Mouse (Mus musculus): Measurements from ENCODE around the gene Wdr86.
"Not testable (repeated sequence)": the region's sequence is repeated elsewhere in the genome, so short reads cannot be mapped to it uniquely, and the experiment has no call there.

Wdr86 gene

DNA sequence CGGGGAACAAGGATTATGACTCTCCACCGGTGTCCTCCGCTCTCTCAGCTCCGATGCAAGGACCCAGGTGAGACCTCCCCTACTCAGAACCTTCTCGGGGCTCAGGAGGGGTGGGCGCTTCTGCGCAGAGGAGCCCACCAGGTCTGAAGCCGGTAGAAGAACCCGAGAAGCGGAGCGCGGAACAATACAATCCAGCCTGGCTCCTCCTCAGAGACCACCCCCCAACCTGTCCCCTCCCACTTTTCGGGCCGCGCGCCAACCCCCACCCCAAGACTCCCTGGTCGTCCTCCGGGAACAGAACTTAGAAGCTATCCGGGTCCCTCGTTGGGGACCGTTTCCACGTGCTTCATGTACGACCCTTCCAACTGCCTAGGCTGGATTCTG lies at the start of gene Wdr86:
Wdr86 (minus strand) TSS at position 240 of the 384 bp plus-strand sequence.
- no peak for DNase-seq (ENCODE audit: low read depth, low spot score)

DNA sequence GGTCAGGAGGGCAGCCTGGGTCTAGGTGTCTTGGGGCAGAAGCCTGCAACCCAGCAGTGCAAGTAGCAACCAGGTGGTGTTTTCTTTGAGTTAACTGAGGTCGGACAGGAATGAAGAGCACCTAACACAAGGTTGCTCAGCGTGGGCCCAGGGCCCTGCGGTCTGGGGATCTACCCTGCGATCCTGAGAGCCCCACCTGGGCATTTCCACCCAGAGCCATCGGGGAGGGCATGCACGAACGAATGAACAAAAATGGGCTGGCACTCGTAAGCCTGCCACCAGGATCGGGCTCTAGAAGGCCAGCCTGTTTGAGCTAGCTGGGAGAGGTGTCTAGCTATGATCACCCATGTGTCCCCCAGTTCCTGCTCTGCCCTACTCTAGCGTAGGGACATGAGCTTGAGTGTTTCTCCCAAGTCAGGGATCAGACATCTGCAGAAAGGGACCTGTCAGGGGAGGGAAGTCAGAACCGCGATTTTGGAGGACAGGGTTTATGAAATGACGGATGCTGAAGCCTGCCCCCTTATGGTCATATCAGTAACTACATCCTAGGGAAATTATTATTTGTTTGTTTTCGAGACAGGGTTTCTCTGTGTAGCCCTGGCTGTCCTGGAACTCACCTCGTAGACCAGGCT lies 49.5 kb upstream of the Wdr86 start:
- peak; percentile 25 for DNase-seq (ENCODE audit: low read depth, low spot score)

DNA sequence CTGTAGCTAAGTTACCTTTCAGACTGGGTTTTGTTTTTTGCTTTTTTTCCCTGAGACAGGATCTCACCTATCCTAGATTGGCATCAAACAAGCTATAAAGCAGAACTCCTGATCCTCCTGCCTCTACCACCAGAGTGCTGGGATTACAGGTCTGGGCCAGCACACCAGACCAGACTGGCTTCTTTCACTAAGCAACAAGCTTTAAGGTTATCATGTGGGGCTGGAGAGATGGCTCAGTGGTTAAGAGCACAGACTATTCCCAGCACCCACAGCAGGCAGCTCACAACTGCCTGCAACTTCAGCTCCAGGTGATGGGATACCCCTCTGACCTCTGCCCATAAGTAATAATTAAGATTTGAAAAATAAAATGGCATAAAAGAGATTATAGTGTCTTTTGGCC lies 48.8 kb upstream of the Wdr86 start:
- no peak for DNase-seq (ENCODE audit: low read depth, low spot score)

DNA sequence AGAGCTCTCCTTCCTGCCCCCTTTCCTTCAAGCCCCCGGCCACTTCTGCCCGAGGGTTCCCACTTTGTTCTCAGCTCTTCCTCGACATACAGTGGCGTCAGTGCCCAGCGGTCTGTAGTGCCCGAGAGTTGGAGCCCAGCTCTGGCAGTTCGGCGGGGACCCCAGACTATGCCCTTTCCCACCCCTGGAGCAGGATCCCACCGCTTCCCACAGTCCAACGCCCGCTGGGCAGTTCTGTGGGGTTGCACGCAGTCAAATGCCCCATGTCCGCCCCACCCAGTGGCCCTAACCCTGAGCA lies 48.3 kb upstream of the Wdr86 start:
- no peak for DNase-seq (ENCODE audit: low read depth, low spot score)

DNA sequence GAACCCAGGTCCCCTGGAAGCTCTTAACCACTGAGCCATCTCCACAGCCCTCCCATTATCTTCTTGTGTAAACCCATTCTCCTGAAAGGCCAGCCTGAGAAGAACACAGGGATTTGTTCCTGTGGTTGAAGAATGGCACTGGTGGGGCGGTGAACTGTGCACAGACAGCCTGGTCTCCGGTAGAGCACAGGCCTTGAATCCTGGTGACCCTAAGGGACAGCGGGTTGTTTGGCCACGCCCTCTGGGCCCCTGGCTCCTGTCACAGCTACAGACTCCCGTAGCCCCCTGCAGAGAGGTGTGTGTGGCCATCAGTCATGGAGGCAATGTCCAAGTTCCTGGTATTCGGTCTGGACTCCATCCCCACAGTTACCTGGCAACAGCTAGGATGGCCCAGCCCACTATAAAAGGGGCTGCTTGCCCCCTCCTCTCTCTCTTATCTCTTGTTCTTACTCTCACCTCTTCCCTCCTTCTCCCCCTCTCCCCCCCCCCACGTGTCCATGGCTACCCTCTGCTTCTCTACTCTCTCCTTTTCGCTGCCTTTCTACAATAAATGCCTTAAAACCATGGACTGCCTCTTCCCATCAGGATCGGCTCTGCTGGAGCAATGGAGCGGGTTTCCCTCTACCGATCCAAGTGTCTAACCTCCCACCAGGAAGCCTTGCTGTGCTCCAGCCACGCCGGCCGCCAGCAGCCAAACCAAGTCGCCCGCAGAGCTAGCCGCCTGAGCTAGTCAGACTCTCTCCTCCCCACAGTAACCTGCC lies 47.7 kb upstream of the Wdr86 start:
- no peak for DNase-seq (ENCODE audit: low read depth, low spot score)

DNA sequence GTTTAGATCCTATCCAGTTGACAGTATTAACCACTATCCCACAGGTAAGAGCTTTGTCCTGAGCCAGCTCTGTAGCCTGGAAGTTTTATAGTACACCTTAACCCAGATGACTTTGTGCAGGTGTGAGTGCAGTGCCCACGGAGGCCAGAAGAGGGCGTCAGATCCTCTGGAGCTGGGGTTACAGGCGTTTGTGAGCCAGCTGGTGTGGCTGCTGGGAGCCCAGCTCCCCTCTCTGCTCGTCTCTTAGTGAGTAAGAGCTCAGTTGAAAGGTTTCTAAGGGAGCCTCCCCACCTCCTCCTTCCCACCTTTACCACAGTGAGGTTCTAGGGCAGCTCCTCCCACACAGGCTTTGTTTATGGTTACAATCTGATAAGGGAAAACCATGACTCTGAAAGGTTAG lies 46.2 kb upstream of the Wdr86 start:
- no peak for DNase-seq (ENCODE audit: low read depth, low spot score)

DNA sequence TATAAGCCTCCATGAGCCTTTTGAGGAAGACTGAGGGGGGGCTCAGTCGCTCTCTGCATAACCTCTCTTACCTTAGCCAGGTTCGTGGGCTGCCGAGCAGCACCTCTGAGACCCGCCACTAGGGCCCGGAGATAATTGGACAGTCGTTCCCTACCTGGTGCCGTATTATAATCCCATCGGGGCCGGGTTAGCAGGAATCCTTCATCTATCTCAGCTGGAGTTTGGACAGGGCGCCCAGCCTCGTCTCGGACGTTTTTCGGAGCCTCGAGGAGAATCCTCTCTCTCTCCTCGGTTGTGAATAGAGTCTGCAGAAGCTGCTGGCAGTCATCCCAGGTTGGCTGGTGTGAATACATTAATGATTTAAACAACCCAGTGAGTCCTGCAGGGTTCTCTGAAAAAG lies 44.0 kb upstream of the Wdr86 start:
- DNase-seq (ENCODE audit: low read depth, low spot score) = not testable (repeated sequence)

DNA sequence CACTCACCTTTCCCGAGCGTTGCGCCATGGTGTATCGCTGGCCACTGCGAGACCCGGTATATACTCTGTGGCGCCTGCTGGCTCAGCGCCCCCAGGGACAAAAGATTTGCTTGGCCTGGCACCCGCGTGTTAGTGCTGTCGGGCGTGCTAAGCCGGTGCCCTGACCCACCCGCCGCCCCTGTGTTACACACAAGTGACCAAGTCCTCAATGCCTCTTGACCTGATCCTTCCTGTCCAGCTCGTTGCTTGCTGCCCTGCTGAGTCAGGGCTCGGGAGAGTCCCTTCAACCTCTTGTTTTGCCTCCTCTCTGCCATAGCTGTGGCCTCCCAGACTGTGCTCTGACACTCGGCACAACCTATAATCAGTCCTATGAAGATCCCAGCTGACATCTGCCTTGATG lies 27.3 kb upstream of the Wdr86 start, which contains the start of gene Crygn:
Crygn (minus strand) TSS at position 193 of the 400 bp plus-strand sequence.
- no peak for DNase-seq (ENCODE audit: low read depth, low spot score)

DNA sequence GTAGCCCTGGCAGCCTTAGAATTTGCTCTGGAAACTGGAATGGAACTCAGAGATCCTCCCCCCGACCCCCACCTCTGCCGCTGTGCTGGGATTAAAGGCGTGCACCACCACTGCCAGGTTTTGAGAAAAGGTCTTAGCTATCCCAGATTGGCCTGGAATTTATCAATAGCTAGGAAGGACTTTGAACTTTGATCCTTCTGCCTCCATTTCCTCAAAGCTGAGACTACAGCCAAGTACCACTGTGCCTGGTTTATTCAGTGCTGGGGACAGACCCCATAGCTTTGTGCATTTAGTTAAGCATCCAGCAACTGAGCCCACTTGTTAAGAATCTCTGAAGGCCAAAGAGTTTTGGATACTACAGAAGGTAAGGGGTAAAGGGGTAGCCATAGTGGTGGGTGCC lies 26.4 kb upstream of the Wdr86 start:
- DNase-seq (ENCODE audit: low read depth, low spot score) = no peak

DNA sequence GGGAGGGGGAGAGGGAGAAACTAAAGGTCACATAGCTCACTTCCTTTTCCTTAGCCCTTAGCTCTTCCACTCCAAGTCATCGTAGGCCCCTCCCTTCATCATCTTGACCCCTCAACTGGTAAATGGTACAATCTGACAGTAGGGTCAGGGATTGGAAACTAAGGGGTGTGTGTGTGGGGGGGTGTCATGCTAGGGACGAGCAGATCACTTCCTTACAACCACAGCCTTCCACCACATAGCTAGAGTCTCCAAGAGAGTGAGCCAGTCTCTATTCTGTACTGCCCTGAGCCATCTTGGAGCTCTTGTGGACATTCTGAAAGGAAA lies 21.6 kb upstream of the Wdr86 start:
- DNase-seq (ENCODE audit: low read depth, low spot score) = no peak

DNA sequence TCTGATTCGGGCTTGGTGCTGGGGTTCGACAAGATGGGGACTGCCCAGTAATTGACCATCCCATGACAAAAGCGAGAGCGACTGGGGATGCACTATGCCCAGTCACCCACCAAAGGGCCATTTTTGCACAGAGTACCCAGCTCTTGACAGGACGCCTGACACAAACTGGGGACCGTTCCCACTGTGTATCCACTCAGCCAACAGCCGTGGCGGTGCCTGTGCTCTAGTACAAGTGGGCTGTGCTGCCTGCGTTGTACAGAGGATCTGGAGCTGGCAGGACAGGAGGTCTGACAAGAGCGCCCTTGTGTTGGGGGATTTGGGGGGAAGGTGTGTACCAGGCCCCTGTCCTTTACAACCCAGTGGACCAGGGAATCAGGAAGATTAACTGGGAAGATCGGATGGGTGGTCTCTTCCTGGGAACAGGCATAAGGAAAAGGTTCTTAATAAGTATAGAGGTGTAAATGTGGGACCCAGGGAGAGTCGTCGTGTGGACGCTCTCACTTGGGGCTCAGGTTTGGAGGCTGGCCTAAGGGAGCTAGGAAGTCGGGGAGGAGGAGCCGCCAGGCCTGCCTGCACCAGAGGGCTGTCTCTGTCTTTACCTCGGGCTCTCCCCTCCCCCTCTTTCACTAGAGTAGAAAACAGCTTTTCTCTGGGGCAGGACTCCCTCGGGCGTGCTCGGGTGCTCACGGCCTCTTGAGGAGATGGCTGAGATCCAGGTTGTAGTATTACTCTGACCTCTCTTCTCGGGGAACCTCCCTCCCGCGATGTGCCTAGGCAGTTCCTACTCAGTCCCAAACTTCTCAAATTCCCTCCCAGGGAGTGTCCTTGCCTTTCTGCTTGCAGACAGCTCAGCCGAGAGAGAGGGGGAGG lies 21.0 kb upstream of the Wdr86 start:
- DNase-seq (ENCODE audit: low read depth, low spot score) = peak; percentile 82

DNA sequence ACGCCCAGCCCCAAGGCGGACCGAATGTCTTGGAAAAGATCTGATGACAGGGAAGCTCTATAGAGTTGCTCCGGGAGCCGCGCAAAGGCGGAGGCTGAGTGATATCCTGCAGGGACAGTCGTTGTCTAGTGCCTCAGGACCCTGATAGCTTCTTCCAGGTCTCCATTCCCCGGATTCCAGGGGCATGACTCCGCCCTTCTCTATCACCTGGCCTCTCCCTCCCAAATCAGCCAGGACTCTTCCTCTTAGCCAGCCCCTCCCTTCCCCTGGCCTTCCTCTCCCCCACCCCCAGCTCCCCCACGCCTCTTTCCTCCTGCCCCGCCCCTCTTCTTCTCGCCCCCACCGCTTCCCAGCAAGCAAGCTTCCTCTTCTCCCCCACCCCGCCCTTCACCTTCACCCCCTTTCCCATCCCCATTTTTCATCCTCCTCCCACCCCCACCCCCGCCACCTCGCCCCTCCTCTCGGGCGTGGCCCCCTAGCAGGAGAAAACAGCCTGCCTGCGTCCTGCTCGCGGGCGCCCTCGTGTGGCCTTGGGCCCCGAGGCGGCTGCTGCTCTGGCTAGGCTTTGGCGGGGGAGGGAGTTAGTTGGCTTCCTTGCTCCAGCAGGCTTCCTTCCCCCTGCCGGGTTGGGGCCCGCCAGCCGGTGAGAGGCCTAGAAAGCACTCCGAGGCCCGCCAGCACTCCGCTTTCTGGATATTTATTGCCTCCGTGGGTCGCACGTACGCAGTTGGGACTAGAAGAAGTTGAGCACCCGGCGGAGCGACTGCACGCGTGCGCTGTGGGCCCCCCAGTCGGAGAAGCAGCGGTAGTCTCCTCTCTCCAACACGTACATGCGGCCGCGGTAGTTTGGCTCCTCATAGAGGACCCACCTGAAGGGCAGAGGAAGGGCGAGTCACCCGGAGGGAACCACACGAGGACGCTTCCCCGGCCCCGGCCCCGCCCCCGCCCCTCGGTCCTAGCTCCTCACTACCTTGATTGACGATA lies 20.1 kb upstream of the Wdr86 start:
- DNase-seq (ENCODE audit: low read depth, low spot score) = peak; percentile 89

DNA sequence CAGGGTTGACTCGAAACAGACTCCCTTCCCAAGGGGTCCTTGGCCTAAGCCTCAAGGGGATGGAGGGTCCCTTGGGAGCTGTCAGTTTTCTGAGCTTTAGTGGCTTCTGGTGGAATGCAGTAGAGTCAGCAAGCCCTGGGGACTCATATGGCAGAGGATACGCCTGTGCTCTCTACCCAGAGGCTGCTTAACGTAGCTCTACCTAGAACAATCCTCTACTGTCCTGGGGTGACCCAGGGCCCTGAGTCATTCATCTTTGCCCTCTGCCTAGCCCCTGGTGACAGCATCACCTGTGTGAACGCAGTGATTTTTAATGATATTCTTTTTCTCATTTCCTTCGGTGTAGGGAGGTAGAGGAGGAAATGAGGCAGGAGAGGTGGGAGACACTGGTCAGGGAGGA lies 19.2 kb upstream of the Wdr86 start:
- DNase-seq (ENCODE audit: low read depth, low spot score) = no peak

DNA sequence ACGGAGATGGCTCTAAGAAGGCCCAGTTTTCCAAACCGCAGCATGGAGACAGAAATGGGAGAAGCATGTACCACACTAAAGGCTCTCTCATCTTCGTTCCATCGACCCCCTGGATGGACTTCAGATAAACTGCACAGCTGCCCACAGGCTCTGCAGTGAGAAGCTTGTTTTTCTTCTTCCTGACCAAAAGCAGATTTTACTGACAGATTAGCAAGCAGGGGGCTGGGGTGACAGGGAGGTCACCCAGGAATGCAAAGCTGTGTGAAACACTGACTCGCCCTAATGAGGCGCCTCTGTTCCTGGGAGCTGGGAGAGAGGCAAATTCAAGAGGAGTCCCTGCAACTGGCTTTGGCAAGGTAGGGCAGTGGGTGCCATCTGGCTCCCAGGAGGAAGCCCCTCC lies 17.0 kb upstream of the Wdr86 start:
- no peak for DNase-seq (ENCODE audit: low read depth, low spot score)

DNA sequence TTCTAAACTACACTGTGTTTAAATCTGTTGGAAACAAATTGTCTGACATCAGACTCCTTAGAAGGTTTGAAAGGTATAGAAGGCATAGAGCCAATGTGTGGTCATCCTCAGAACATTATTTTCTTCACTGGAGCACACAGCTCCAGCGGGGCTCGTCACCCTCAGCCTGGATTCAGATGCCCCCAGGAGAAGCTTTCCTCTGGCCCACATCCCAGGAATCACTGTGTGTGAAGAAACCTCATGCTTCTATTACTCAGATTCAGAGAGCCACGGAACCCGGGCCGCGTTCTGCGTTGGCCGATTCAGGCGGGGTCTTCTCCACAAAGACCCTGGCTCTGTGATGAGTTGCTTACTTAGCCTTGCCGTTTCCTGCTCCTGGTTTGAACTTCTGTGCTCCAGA lies 13.4 kb upstream of the Wdr86 start:
- DNase-seq (ENCODE audit: low read depth, low spot score) = no peak

DNA sequence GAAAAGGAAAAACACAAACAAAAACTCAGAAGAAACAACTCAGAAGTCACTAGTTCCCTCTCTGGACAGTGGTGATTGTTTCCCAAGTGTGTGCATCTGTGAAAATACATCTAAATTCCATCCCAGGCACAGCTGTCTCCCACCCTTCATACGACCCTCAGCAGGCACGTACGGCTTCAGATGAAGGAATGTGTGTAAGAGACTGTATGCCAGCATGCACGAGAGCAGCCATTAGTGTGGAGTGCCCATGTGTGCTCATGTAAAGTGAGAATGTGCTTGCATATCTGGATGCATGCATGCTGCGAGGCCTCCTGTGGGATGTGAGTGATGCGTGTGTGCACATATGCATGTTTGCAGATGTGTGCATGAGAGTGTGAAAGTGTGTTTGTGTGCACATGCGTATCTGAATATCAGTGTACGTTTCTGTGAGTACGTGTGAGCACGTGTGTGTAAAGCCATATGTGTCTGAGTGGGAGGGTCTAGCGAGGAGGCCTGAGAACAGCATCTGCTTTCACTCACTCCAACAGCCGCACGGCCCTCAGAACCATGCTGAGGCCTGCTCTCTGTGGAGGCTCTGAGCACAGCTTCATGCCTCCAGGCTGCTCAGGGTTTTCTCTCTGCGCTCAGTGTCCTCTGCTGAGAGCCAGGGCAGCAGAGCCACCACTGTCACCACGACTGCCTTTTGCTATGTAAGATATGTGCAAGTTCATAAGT lies 10.8 kb upstream of the Wdr86 start:
- no peak for DNase-seq (ENCODE audit: low read depth, low spot score)

DNA sequence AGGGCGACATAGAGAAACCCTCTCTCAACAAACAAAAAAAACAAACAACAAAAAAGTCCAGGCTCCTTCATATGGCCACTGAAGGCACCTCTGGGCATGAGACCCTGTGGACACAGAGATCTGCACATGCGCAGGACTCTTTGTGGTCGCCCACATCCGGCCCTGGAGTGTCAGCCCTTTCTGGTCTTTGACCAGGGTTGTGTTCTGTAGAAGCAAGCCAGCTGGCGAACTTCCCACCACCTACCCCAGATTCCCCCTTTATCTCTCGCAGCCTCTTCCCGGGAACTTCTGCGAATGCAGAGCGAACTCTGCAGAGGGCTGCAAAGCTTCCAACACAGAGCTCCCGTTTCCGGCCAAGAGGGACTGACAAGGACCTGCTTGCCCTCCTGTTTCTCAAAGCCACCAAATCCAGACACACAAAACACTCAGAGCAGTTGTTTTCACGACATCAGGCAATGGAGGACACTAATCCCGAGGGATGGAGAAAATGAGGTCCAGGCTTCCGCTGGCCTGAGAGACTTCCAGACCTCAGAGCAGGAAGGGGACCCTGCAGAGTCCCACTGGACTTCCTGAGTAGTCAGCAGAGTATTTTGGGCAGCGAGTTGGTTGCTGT lies 8.7 kb upstream of the Wdr86 start:
- DNase-seq (ENCODE audit: low read depth, low spot score) = peak; percentile 72

DNA sequence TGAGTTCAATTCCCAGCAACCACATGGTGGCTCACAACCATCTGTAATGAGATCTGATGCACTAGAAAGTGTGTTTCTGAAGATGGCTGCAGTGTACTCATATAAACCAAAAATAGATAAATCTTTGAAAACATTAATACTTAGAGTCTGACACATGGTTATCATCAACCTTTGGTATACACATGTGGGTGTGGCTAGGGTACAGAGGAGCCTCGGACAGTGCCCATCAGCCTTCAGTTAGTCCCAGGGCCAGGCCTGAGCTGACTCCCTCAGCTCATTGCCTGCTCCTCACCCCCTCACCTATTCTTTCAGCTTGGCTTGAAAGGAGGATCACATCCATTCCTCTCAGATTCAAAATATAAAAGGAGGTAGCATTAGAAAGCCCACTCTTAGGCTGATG lies 8.0 kb upstream of the Wdr86 start:
- no peak for DNase-seq (ENCODE audit: low read depth, low spot score)

DNA sequence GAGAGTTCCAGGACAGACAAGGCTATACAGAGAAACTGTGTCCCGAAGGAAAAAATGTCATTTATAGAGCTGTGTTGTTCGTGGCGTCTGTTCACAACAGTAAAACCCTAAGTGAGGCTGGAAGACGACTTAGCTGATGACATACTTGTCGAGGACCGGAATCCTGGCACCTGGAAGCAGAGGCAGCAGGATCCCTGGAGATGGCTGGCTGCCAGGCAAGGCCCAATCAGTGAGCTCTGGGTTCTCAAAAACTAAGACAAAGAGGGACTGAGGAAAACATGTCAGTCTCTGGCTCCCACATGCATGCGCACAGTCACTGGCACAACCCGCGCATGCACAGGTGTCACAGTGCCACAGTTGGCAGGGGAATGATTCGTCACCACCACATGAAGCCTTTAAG lies 7.1 kb upstream of the Wdr86 start:
- no peak for DNase-seq (ENCODE audit: low read depth, low spot score)

DNA sequence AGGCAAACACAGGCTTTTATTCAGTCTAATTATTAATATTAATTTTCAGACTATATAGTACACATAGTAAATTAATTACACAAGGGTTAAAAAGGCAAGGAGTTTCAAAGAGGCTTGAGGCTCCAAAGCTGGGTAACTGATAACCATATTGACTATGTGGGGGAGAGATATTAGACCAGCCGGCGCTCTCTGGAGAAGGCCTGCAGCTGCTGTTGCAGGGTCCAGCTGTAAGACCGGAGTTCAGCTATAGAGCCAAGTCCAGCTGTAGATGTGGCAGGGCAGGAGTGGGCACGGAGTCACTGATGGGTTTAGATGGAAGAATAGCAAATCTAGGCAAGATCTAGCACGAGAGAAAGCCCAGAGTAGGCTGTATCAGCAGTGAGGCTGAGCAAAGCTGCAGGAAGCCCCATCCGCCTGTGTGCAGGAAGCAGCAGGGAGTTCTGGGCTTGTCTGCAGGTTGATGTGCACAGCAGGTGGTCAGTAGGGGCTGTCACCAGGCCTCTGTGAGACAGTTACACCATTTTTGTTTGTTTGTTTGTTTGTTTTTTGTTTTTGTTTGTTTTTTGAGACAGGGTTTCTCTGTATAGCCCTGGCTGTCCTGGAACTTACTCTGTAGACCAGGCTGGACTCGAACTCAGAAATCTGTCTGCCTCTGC lies 3.4 kb upstream of the Wdr86 start:
- DNase-seq (ENCODE audit: low read depth, low spot score) = no peak

Measured in skeletal muscle tissue, adult 2 months (tissue).